Mouse (Mus musculus) spleen, adult 2 months (tissue): Measurements from ENCODE around the gene Rrn3. TPM values are rescaled to one million over a fixed set of nuclear protein-coding genes. Genes with fewer than 3 reads are reported as not detected.

Experiments
- DNase-seq, 2 experiments: peaks; one replicate each; pipeline versions ENCODE4 v3.0.0 to v3.0.0-alpha.2; 2012 to 2021; ENCODE audit warnings: low spot score in 2 of 2, low read depth in 1 of 2
- H3K27ac ChIP-seq: fragments of 200-500 bp; 2 replicates; pipeline ENCODE4 v1.5.1; 2012; ENCODE audit warnings: low read length, inconsistent platforms; ENCODE audit not compliant: insufficient read depth
- H3K27me3 ChIP-seq: fragments of 200-500 bp; 2 replicates; pipeline ENCODE4 v1.6.1; 2012; ENCODE audit warnings: mild to moderate bottlenecking, moderate library complexity, low read length, inconsistent platforms; ENCODE audit not compliant: control insufficient read depth, insufficient read depth
- H3K36me3 ChIP-seq: fragments of 200-500 bp; 2 replicates; pipeline ENCODE4 v1.6.1; 2012; ENCODE audit warnings: mild to moderate bottlenecking, low read length, inconsistent platforms; ENCODE audit not compliant: control insufficient read depth, insufficient read depth
- H3K4me1 ChIP-seq: fragments of 200-500 bp; 2 replicates; pipeline ENCODE4 v1.6.1; 2011; ENCODE audit warnings: inconsistent platforms; ENCODE audit not compliant: control insufficient read depth, insufficient read depth, insufficient read length
- H3K4me3 ChIP-seq: fragments of 200-500 bp; 2 replicates; pipeline ENCODE4 v1.5.1; 2011; ENCODE audit warnings: mild to moderate bottlenecking, inconsistent platforms; ENCODE audit not compliant: insufficient read depth, insufficient read length; ENCODE audit errors: extremely low read depth
- CTCF ChIP-seq: fragments of 200-500 bp; IDR thresholded peaks from 2 replicates; pipeline ENCODE4 v1.5.1; 2011; ENCODE audit warnings: mild to moderate bottlenecking, inconsistent platforms; ENCODE audit not compliant: insufficient read depth, insufficient read length, insufficient replicate concordance; ENCODE audit errors: extremely low read depth
- POLR2A ChIP-seq: fragments of 200-500 bp; IDR thresholded peaks from 2 replicates; pipeline ENCODE4 v1.6.1; 2011; ENCODE audit warnings: low read depth, low read length, inconsistent platforms
- WGBS: fragments of 180-500 bp; shearing (Covaris S2); methylation state at CpG from one replicate; pipeline ENCODE4 v1.1.7; 2018; 5-methylcytosine and 5-hydroxymethylcytosine counted together
- polyA plus RNA-seq: library from polyadenylated mRNA; depleted of rRNA; stranded (reverse); fragments of >200 nt; gene quantifications from 2 replicates; pipeline ENCODE4 v1.2.3, GENCODE M21; 2012

Rrn3 gene
- polyA plus RNA-seq, 1 experiment, result 5.9 TPM

DNA sequence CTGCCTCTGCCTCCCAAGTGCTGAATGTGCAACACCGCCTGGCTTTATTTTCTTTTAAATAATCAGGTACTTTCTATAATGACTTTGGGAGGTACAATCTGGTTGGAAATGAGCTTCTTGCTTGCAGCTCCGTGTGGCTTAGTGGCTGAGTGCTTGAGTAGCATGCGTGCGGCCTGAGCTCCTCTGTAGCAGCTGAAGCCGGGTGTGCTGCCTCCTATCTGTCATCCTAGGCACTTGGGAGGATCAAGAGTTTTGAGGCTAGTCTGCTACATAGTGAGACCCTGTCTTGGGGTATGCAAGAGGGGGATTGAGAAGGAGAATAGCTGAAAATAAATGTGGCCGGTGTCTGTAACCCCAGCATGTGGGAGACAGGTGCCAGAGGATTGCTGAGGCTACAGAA, 31.6 kb downstream of the Rrn3 start:
- Histone ChIP-seq H3K36me3 (peaks cover 35% of the 10 kb centered on the region), H3K4me1 (no peaks in the 10 kb centered on the region), H3K27me3 (no peaks in the 10 kb centered on the region), H3K4me3 (no peak overlapping the region), H3K27ac (no peak overlapping the region)
- no peak for DNase-seq
- 94% methylated on average over 6 of the region's 6 CpGs for WGBS
- TF ChIP-seq POLR2A, result no peak
- no peak for TF ChIP-seq CTCF

DNA sequence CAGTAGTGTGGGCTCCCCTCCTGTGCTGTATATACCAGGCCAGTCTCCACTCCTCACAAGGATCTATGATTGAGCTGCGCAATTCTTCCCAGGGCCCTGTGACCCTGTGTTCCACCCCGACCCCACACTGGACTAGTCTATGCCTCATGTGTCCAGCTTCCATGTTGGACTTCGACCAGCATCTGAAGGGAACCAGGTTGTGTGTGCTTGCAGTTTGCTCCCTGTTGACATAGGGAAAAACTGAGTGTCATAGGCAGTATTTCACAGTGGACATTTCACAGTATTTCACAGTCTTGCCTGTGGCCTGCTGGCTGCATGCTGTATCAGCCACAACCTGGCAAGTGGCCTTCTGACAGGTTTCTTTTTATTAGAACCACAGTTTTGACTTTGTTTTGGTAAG, 32.7 kb downstream of the Rrn3 start:
- no peaks in the 10 kb centered on the region for H3K27me3 ChIP-seq
- DNase-seq, result no peak
- 91% methylated on average over 3 of the region's 3 CpGs for WGBS
- no peaks in the 10 kb centered on the region for H3K4me1 ChIP-seq
- H3K4me3 ChIP-seq, result no peak overlapping the region
- peaks cover 32% of the 10 kb centered on the region for H3K36me3 ChIP-seq
- TF ChIP-seq POLR2A (no peak), CTCF (no peak)
- H3K27ac ChIP-seq, result no peak overlapping the region

DNA sequence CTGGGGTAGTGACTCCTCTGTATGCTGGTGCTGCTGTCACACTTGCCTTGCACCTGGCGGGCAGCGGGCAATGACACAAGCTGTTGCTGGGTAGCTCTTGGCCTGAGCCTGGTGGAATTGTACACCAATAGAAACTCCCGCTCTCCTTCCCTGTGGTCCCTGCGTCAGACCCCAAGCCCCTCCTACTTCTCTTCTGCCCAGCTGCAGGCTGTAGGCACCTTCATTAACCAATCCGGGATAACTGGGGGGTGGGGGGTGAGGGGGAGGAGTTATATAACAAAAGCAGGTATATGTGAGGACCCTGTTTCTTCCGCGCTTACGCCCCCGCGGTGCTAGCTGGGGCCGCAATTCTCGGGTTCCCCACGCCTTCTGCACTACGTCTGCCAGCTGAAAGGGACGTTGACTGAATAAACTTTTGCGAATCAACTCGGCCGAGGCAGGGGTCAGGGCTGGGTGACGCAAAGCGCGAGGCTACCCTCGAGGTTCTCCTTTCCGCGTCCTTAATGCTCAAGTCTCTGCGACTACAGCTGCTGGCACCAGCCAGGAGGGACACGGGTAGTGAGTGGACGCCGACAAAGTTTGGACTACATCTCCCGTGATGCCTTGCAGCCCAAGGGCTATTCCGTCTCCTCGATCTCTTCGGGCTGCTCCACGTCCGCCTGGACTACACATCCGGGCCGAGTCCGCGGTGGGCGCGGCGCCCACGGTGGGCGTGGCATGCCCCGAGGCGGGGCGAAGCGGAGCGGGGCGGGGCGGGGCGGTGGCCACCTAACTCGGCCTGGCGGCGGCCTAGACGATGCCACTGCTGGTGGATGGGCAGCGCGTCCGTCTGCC, 38.3 kb downstream of the Rrn3 start, which contains the start of gene Ntan1:
TSS of gene Ntan1 (plus strand) at position 286 of the 834 bp plus-strand sequence.
- H3K4me1 ChIP-seq, result peaks cover 5% of the 10 kb centered on the region; the same call in 1 of the 2 replicates
- H3K27me3 ChIP-seq, result no peaks in the 10 kb centered on the region
- H3K4me3 ChIP-seq, result peak within 1 kb of the TSS; percentile 81
- H3K27ac ChIP-seq, result peak within 1 kb of the TSS; percentile 98
- peaks cover 2% of the 10 kb centered on the region; the same call in 1 of the 2 replicates for H3K36me3 ChIP-seq
- DNase-seq, result peak; percentile 93 to 95
- TF ChIP-seq CTCF (no peak), POLR2A (peak; percentile 71)
- WGBS, result under 1% methylated on average over 58 of the region's 58 CpGs

DNA sequence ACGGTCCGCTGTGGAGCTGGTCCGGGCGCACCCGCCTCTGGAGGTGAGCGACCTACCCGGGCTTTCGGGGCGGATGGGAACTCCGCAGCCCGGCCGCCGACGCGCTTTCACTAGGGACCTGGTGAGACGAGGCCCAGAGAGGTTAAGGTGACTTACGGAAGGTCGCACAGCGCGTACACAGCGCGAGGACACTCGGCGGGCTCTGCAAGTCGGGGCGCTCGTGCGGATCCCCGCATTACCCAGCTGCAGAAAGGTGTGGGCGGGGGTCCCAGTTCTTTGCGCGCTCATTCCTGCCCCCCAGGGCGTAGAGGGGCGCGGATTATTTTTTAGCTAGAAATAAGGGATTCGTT, 38.9 kb downstream of the Rrn3 start:
- Histone ChIP-seq H3K36me3 (peaks cover under 1% of the 10 kb centered on the region; the same call in 1 of the 2 replicates), H3K27ac (peak overlapping the region; percentile 73), H3K4me3 (peak overlapping the region; percentile 81), H3K4me1 (peaks cover 5% of the 10 kb centered on the region; the same call in 1 of the 2 replicates), H3K27me3 (no peaks in the 10 kb centered on the region)
- WGBS, result under 1% methylated on average over 34 of the region's 36 CpGs
- DNase-seq, result no peak
- TF ChIP-seq CTCF (no peak), POLR2A (no peak)

DNA sequence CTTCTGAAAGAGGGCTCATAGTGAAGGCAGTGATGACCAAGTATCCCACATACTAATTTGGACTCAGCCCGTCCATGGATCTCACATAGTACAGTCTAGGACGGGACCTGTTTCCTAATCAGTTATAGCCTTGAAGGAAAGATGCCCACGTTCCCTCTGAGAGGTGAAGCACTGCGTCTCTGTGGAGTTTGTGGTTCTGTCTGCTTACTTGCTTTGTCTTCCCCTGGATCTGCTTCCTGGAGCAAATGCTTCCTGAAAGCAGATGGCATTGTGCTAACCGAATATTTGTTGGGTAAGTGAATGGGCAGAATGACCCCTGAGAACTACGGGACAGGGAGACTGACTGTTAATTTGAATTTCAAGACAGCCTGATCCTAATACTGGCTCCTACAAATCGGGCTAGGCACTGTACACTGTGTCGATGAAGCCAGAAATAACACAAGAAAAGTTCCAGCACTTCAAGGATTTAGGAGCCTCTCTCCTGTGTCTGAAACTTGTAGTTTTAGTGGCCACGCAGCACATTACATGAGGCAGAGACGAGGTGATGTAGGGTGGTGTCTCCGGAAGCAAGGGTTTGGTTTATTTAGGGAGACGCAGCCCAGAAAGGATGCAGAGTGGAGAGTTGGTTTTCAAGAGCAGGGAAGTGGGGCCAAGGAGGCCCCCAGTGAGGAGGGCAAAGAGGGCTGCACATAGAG, 39.4 kb downstream of the Rrn3 start:
- Histone ChIP-seq H3K4me3 (peak overlapping the region; percentile 81), H3K4me1 (peaks cover 5% of the 10 kb centered on the region; the same call in 1 of the 2 replicates), H3K36me3 (no peaks in the 10 kb centered on the region), H3K27ac (0 out of 2 replicates have a peak overlapping the region, but pooled peaks have one; percentile 73), H3K27me3 (no peaks in the 10 kb centered on the region)
- TF ChIP-seq CTCF (no peak), POLR2A (no peak)
- no peak for DNase-seq
- WGBS, result 9% methylated on average over 12 of the region's 12 CpGs

DNA sequence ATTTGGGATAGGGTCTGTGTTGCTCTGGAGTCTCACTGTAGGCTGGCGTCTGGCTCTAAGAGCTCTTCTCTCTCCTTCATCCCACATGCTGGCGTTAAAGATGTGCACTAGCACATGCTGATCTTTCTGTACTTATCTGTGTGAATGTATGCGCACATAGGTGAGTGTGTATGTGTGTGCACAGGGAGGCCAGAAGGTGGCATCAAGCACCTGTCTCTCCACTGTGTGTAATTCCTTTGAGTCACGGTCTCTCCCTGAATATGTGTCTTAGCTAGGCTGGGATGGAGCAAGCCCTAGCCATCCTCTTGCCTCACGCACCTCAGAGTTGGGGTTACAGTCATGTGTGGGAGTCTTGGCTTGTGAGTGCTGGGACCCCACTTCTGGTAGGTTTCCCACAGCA, 40.3 kb downstream of the Rrn3 start:
- TF ChIP-seq POLR2A (no peak), CTCF (no peak)
- H3K27ac ChIP-seq, result no peak overlapping the region
- H3K36me3 ChIP-seq, result no peaks in the 10 kb centered on the region
- peaks cover 5% of the 10 kb centered on the region; the same call in 1 of the 2 replicates for H3K4me1 ChIP-seq
- DNase-seq, result no peak
- WGBS, result 99% methylated on average over 5 of the region's 5 CpGs
- H3K4me3 ChIP-seq, result no peak overlapping the region
- H3K27me3 ChIP-seq, result no peaks in the 10 kb centered on the region
